Mouse (Mus musculus): ENCODE data around the gene D17Wsu92e. TPM values are rescaled to one million over a fixed set of nuclear protein-coding genes. Genes with fewer than 3 reads are reported as not detected.

The D17Wsu92e gene
- polyA plus RNA-seq, 1 experiment = 111 TPM

- Histone ChIP-seq H3K4me1 (ENCODE audit: control insufficient read depth, insufficient read depth, low read length) (peaks cover 34% of the 10 kb centered on the region), H3K27ac (ENCODE audit: control insufficient read depth, insufficient read depth, low read depth, low read length) (no peak overlapping the region; the same call in 1 of the 2 replicates), H3K4me3 (ENCODE audit: control insufficient read depth, low read depth, low read length) (peak overlapping the region; percentile 57), H3K36me3 (ENCODE audit: control insufficient read depth, insufficient read depth, low read length) (no peaks in the 10 kb centered on the region), H3K27me3 (ENCODE audit: control insufficient read depth, insufficient read depth, low read length) (no peaks in the 10 kb centered on the region)
- TF ChIP-seq CTCF (IDR thresholded peaks at IDR 0.05; ENCODE audit: control insufficient read depth, insufficient read depth, insufficient replicate concordance, low read depth, low read length) (no peak), POLR2A (IDR thresholded peaks at IDR 0.05; ENCODE audit: control insufficient read depth, low read depth, low read length) (no peak)
These were observed 112.3 kb downstream of the D17Wsu92e start for GRCm38 (mm10) chr17:27707954-27708661.

GRCm38 (mm10) chr17:27705661-27706060 lies 114.8 kb downstream of the D17Wsu92e start:
- H3K4me3 ChIP-seq (ENCODE audit: control insufficient read depth, low read depth, low read length) = no peak overlapping the region
- no peak for TF ChIP-seq CTCF (IDR thresholded peaks at IDR 0.05; ENCODE audit: control insufficient read depth, insufficient read depth, insufficient replicate concordance, low read depth, low read length)
- no peak for TF ChIP-seq POLR2A (IDR thresholded peaks at IDR 0.05; ENCODE audit: control insufficient read depth, low read depth, low read length)
- no peak overlapping the region for H3K27ac ChIP-seq (ENCODE audit: control insufficient read depth, insufficient read depth, low read depth, low read length)
- peaks cover 32% of the 10 kb centered on the region for H3K4me1 ChIP-seq (ENCODE audit: control insufficient read depth, insufficient read depth, low read length)
- H3K27me3 ChIP-seq (ENCODE audit: control insufficient read depth, insufficient read depth, low read length) = no peaks in the 10 kb centered on the region
- no peaks in the 10 kb centered on the region for H3K36me3 ChIP-seq (ENCODE audit: control insufficient read depth, insufficient read depth, low read length)

- H3K4me3 ChIP-seq (ENCODE audit: control insufficient read depth, low read depth, low read length) = peak overlapping the region; percentile 35; the same call in 1 of the 2 replicates
- TF ChIP-seq CTCF (IDR thresholded peaks at IDR 0.05; ENCODE audit: control insufficient read depth, insufficient read depth, insufficient replicate concordance, low read depth, low read length) (no peak), POLR2A (IDR thresholded peaks at IDR 0.05; ENCODE audit: control insufficient read depth, low read depth, low read length) (no peak)
- no peak overlapping the region for H3K27ac ChIP-seq (ENCODE audit: control insufficient read depth, insufficient read depth, low read depth, low read length)
- H3K27me3 ChIP-seq (ENCODE audit: control insufficient read depth, insufficient read depth, low read length) = no peaks in the 10 kb centered on the region
- H3K36me3 ChIP-seq (ENCODE audit: control insufficient read depth, insufficient read depth, low read length) = no peaks in the 10 kb centered on the region
- H3K4me1 ChIP-seq (ENCODE audit: control insufficient read depth, insufficient read depth, low read length) = peaks cover 26% of the 10 kb centered on the region
These were observed 116.4 kb downstream of the D17Wsu92e start for GRCm38 (mm10) chr17:27703961-27704621.

- Histone ChIP-seq H3K4me1 (ENCODE audit: control insufficient read depth, insufficient read depth, low read length) (peaks cover 15% of the 10 kb centered on the region), H3K27me3 (ENCODE audit: control insufficient read depth, insufficient read depth, low read length) (no peaks in the 10 kb centered on the region), H3K4me3 (ENCODE audit: control insufficient read depth, low read depth, low read length) (peak overlapping the region; percentile 72), H3K36me3 (ENCODE audit: control insufficient read depth, insufficient read depth, low read length) (no peaks in the 10 kb centered on the region), H3K27ac (ENCODE audit: control insufficient read depth, insufficient read depth, low read depth, low read length) (no peak overlapping the region)
- TF ChIP-seq POLR2A (IDR thresholded peaks at IDR 0.05; ENCODE audit: control insufficient read depth, low read depth, low read length) (no peak), CTCF (IDR thresholded peaks at IDR 0.05; ENCODE audit: control insufficient read depth, insufficient read depth, insufficient replicate concordance, low read depth, low read length) (peak; percentile 90)
These were observed 117.9 kb downstream of the D17Wsu92e start for GRCm38 (mm10) chr17:27702518-27702917.

GRCm38 (mm10) chr17:27701856-27702255 lies 118.6 kb downstream of the D17Wsu92e start:
- H3K27ac ChIP-seq (ENCODE audit: control insufficient read depth, insufficient read depth, low read depth, low read length) = no peak overlapping the region
- peak overlapping the region; percentile 3; the same call in 1 of the 2 replicates for H3K4me3 ChIP-seq (ENCODE audit: control insufficient read depth, low read depth, low read length)
- H3K4me1 ChIP-seq (ENCODE audit: control insufficient read depth, insufficient read depth, low read length) = peaks cover 14% of the 10 kb centered on the region
- no peaks in the 10 kb centered on the region for H3K27me3 ChIP-seq (ENCODE audit: control insufficient read depth, insufficient read depth, low read length)
- no peaks in the 10 kb centered on the region for H3K36me3 ChIP-seq (ENCODE audit: control insufficient read depth, insufficient read depth, low read length)
- TF ChIP-seq CTCF (IDR thresholded peaks at IDR 0.05; ENCODE audit: control insufficient read depth, insufficient read depth, insufficient replicate concordance, low read depth, low read length) (no peak), POLR2A (IDR thresholded peaks at IDR 0.05; ENCODE audit: control insufficient read depth, low read depth, low read length) (no peak)

Other genes starting within 250 kb of the D17Wsu92e start
- gene Nudt3, start 197.2 kb downstream of the D17Wsu92e start, polyA plus RNA-seq (2012; rRNA removed) = 59.8 and 68.1 TPM in 2 replicates
- not detected in 2 replicates for gene RPS10-NUDT3, start 185.4 kb downstream of the D17Wsu92e start, polyA plus RNA-seq (2012; rRNA removed)
- 262 and 331 TPM in 2 replicates for gene Rps10, start 184.0 kb downstream of the D17Wsu92e start, polyA plus RNA-seq (2012; rRNA removed)
- gene Pacsin1, start 165.1 kb downstream of the D17Wsu92e start, polyA plus RNA-seq (2012; rRNA removed) = 9.6 and 10.4 TPM in 2 replicates
- 4.8 and 4.9 TPM in 2 replicates for gene Spdef, start 91.7 kb downstream of the D17Wsu92e start, polyA plus RNA-seq (2012; rRNA removed)
- gene Snrpc, start 17.5 kb upstream of the D17Wsu92e start, polyA plus RNA-seq (2012; rRNA removed) = 173 and 198 TPM in 2 replicates
- 16.7 and 17.0 TPM in 2 replicates for gene Uhrf1bp1, start 35.8 kb upstream of the D17Wsu92e start, polyA plus RNA-seq (2012; rRNA removed)
- gene Anks1, start 88.7 kb upstream of the D17Wsu92e start, polyA plus RNA-seq (2012; rRNA removed) = 16.1 and 18.2 TPM in 2 replicates
- gene Taf11, start 89.2 kb upstream of the D17Wsu92e start, polyA plus RNA-seq (2012; rRNA removed) = 30.4 and 32.6 TPM in 2 replicates

Measured in testis, adult 2 months (tissue).